Mouse (Mus musculus) limb, embryonic 14.5 days (tissue): ENCODE measurements around the gene Rgs17. TPM values are rescaled to one million over a fixed set of nuclear protein-coding genes. Genes with fewer than 3 reads are reported as not detected.

Experiments
- ATAC-seq: fragments of 200-750 bp; cut with Nextera tagmentation; 2 replicates; pipeline ENCODE4 v1.8.0; 2017; ENCODE audit warnings: low read depth, moderate number of reproducible peaks, moderate TSS enrichment; ENCODE audit not compliant: low FRiP score
- DNase-seq: peaks from one replicate; pipeline ENCODE4 v3.0.0-alpha.2; 2015; ENCODE audit warnings: low spot score
- H3K27ac ChIP-seq: fragments of 300-500 bp; sonication (generic); replicated peaks from 2 replicates; pipeline ENCODE4 v1.5.1; 2014; ENCODE audit warnings: low read depth, mild to moderate bottlenecking, low read length, moderate library complexity, mixed read lengths
- H3K27me3 ChIP-seq: fragments of 300-500 bp; sonication (generic); 2 replicates; pipeline ENCODE4 v1.6.1; 2014; ENCODE audit warnings: low read length, mixed read lengths; ENCODE audit not compliant: control insufficient read depth, insufficient read depth
- H3K36me3 ChIP-seq: fragments of 300-500 bp; sonication (generic); 2 replicates; pipeline ENCODE4 v1.6.1; 2014; ENCODE audit warnings: mild to moderate bottlenecking, low read length, moderate library complexity, mixed read lengths; ENCODE audit not compliant: control insufficient read depth, insufficient read depth
- H3K4me1 ChIP-seq: fragments of 300-500 bp; sonication (generic); 2 replicates; pipeline ENCODE4 v1.6.1; 2014; ENCODE audit warnings: antibody characterized with exemption, low read length, mixed read lengths; ENCODE audit not compliant: control insufficient read depth, insufficient read depth
- H3K4me2 ChIP-seq: fragments of 300-500 bp; sonication (generic); replicated peaks from 2 replicates; pipeline ENCODE4 v1.6.1; 2014; ENCODE audit warnings: low read depth, mild to moderate bottlenecking, low read length, moderate library complexity; ENCODE audit not compliant: severe bottlenecking
- H3K4me3 ChIP-seq: fragments of 300-500 bp; sonication (generic); replicated peaks from 2 replicates; pipeline ENCODE4 v1.5.1; 2014; ENCODE audit warnings: low read length
- H3K9ac ChIP-seq: fragments of 300-500 bp; sonication (generic); 2 replicates; pipeline ENCODE4 v1.6.1; 2014; ENCODE audit warnings: mild to moderate bottlenecking, low read depth, low read length, moderate library complexity; ENCODE audit not compliant: severe bottlenecking
- H3K9me3 ChIP-seq: fragments of 300-500 bp; sonication (generic); 2 replicates; pipeline ENCODE4 v1.6.1; 2016; ENCODE audit warnings: low read length; ENCODE audit not compliant: control insufficient read depth
- POLR2A ChIP-seq: fragments of 200-500 bp; IDR thresholded peaks from 2 replicates; pipeline ENCODE4 v1.8.0; 2012; ENCODE audit warnings: inconsistent platforms, mild to moderate bottlenecking, moderate library complexity, borderline replicate concordance; ENCODE audit not compliant: insufficient read depth, insufficient read length; ENCODE audit errors: extremely low read depth
- WGBS: fragments of 180-500 bp; shearing (Covaris S2); extraction: QIAGEN DNeasy Blood & Tissue Kit; methylation state at CpG from one replicate; pipeline ENCODE4 v1.1.7; 2014; 5-methylcytosine and 5-hydroxymethylcytosine counted together
- polyA plus RNA-seq, 2 experiments: library from polyadenylated mRNA; depleted of rRNA in 1 of 2; stranded (reverse) in 1 of 2; unstranded in 1 of 2; fragments of >200 nt; fragmentation: Nextera tagmentation in 1 of 2; extraction: Ambion mirVana in 1 of 2; gene quantifications; 2 replicates each; pipeline versions ENCODE4 v1.2.1 to v1.2.3; 2012 to 2014

Gene Rgs17
- polyA plus RNA-seq, 2 experiments: 0.57 to 1.0 TPM

DNA sequence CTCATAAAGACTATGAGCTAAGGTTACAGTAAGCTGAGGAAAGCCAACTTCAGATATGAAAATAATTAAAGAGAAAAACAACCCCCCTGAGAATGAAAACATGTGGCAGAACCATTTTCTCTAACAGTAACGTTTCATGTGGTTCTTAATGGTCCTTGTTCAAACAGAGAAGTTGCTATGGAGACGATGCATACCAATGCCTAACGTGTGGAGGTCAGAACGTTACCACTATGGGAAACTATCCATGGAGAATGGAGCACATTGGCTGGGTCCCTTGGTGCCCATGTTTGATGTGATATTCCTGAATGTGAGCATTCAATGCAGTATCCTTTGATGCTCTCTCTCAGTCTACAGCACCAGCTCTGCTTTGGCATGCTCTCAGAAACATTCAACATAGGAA, 51.1 kb downstream of the Rgs17 start:
- 0 out of 2 replicates have a peak, but pooled peaks cover 4% of the 10 kb centered on the region for H3K4me1 ChIP-seq
- DNase-seq: no peak
- no peak overlapping the region for H3K27ac ChIP-seq
- no peaks in the 10 kb centered on the region for H3K36me3 ChIP-seq
- ATAC-seq: no peak
- no peaks in the 10 kb centered on the region for H3K27me3 ChIP-seq
- no peak overlapping the region for H3K9ac ChIP-seq
- H3K9me3 ChIP-seq: no peaks in the 10 kb centered on the region
- no peak overlapping the region for H3K4me2 ChIP-seq
- 27% methylated on average over 4 of the region's 4 CpGs for WGBS
- H3K4me3 ChIP-seq: no peak overlapping the region
- no peak for TF ChIP-seq POLR2A

DNA sequence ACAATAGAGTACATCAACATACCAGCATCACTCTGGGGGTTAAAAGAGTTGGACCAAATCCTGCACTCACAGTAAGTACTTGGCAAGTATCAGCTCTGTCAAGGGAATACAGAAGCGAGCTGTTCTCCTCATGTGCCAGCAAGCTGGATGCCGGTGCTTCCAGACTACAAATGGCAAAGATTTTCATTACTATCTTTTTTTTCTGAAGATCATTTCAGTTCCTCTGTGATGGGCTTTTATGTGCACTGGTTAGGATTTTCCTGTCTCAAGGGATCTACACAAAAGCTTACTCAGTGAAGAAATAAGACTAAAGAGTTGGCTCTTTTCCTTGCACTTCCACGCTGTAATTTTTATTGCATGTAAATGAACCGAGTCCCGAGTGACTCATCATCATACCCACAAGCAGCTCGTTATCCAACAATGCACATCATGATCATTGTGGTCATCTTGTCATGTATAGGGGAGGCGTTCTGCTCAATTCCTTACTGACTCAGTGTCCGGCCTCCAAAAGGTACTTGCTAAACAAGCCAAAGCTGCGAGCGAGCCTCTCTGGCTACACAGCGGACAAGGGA, 54.1 kb downstream of the Rgs17 start:
- no peak for ATAC-seq
- 66% methylated on average over 11 of the region's 11 CpGs for WGBS

DNA sequence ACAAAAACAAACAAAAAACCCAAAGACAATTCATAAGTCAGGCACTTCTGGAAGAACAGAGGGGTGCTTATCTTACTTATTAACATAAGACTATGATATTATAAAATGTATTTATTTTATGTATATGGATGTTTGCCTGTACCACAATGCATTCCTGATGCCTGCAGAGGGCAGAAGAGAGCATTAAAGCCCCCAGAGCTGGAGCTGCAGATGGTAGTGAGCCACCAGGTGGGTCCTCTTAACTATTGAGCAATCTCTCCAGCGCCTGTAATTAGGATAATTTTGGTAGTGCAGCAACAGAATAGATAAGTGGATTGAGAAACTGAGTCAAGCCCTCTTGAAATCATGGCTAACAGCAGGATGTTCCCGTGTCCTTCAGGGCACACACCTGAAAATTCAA, 56.2 kb downstream of the Rgs17 start:
- DNase-seq (no peak), ATAC-seq (no peak)
- WGBS: 51% methylated on average over 2 of the region's 2 CpGs
- no peak overlapping the region for H3K4me3 ChIP-seq
- H3K27ac ChIP-seq: no peak overlapping the region
- no peaks in the 10 kb centered on the region for H3K36me3 ChIP-seq
- no peak for TF ChIP-seq POLR2A
- H3K9ac ChIP-seq: no peak overlapping the region
- H3K9me3 ChIP-seq: no peaks in the 10 kb centered on the region
- no peak overlapping the region for H3K4me2 ChIP-seq
- no peaks in the 10 kb centered on the region for H3K4me1 ChIP-seq
- H3K27me3 ChIP-seq: no peaks in the 10 kb centered on the region

More for the DNA sequence above, 54.1 kb downstream of the Rgs17 start:
- H3K27ac ChIP-seq: no peak overlapping the region
- H3K27me3 ChIP-seq: no peaks in the 10 kb centered on the region
- DNase-seq: no peak
- H3K4me3 ChIP-seq: no peak overlapping the region
- H3K36me3 ChIP-seq: no peaks in the 10 kb centered on the region
- H3K4me2 ChIP-seq: no peak overlapping the region
- H3K9me3 ChIP-seq: no peaks in the 10 kb centered on the region
- TF ChIP-seq POLR2A: no peak
- no peak overlapping the region for H3K9ac ChIP-seq
- 0 out of 2 replicates have a peak, but pooled peaks cover 4% of the 10 kb centered on the region for H3K4me1 ChIP-seq

DNA sequence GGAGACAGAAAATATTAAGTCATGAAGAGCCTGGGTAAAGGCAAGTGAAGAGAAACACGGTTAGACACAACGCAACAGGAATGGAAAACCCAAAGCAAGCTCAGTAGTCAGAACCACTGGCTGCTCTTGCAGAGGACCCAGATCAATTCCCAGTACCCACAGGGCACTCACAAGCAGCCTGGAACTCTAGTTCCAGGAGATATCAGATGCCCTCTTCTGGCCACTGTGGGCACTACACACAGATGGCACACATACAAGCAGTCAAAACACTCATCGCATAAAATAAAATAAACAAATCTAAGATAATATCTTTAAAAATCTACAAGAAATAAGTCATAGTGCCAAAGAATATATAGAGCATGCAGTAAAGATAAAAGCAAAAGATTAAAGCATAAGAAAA, 59.5 kb downstream of the Rgs17 start:
- ATAC-seq (no peak), DNase-seq (no peak)
- Histone ChIP-seq H3K9me3 (no peaks in the 10 kb centered on the region), H3K27ac (no peak overlapping the region), H3K36me3 (no peaks in the 10 kb centered on the region), H3K4me2 (no peak overlapping the region), H3K9ac (no peak overlapping the region), H3K27me3 (no peaks in the 10 kb centered on the region), H3K4me3 (no peak overlapping the region), H3K4me1 (no peaks in the 10 kb centered on the region)
- TF ChIP-seq POLR2A: no peak
- 94% methylated on average over 3 of the region's 3 CpGs for whole genome bisulfite sequencing

DNA sequence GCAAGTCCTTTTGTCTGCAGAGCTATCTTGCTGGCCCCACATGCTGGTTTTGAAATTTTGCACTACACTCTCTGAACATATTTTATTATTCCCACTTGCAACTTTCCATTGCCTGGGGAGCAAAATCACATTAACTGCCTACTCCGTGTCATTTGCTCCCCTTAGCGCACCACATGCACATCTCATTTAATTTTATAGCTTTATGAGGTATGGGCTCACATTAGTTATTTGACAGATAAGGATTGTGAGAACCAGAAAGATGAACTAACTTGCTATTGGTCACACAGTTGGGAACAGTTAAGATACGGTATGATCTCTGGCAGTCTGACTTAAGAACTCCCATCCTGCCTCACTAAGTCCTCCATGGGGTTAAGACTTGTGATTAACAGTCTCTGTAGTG, 61.4 kb downstream of the Rgs17 start:
- Histone ChIP-seq H3K27ac (no peak overlapping the region), H3K9ac (no peak overlapping the region), H3K4me1 (no peaks in the 10 kb centered on the region), H3K36me3 (no peaks in the 10 kb centered on the region), H3K4me3 (no peak overlapping the region), H3K27me3 (no peaks in the 10 kb centered on the region), H3K4me2 (no peak overlapping the region), H3K9me3 (no peaks in the 10 kb centered on the region)
- DNase-seq (no peak), ATAC-seq (no peak)
- TF ChIP-seq POLR2A: no peak
- 43% methylated on average over 3 of the region's 3 CpGs for WGBS

DNA sequence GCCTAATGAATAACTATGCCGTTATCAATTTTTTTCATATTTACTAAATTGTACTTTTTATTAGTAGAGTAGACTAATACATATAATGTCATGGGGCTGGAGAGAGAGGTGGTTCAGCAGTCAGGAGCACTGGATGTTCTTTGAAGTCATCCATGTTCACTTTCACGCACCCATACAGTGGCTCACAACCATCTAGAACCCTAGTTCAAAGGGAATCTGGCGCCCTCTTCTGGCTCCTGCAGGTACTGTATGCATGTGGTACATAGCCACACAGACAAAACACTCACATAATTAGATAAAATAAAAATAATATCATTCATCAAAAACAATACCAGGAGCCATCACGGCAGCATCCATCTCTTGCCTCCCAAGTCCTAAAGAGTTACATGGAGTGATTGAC, 62.5 kb downstream of the Rgs17 start:
- H3K4me3 ChIP-seq: no peak overlapping the region
- WGBS: 79% methylated on average over 4 of the region's 4 CpGs
- no peak overlapping the region for H3K9ac ChIP-seq
- ATAC-seq (no peak), DNase-seq (no peak)
- no peak overlapping the region for H3K27ac ChIP-seq
- no peak for TF ChIP-seq POLR2A
- H3K9me3 ChIP-seq: no peaks in the 10 kb centered on the region
- no peaks in the 10 kb centered on the region for H3K4me1 ChIP-seq
- no peaks in the 10 kb centered on the region for H3K36me3 ChIP-seq
- no peaks in the 10 kb centered on the region for H3K27me3 ChIP-seq
- no peak overlapping the region for H3K4me2 ChIP-seq
